Mouse (Mus musculus) liver, adult 2 months (tissue): ENCODE results near the gene Edc4.

Source experiments
- CTCF ChIP-seq: fragments of 200-500 bp; IDR thresholded peaks from 2 replicates; pipeline ENCODE4 v1.5.1; 2011; ENCODE audit warnings: low read depth, low read length, control low read depth
- POLR2A ChIP-seq: fragments of 200-500 bp; IDR thresholded peaks from 2 replicates; pipeline ENCODE4 v1.6.1; 2011; ENCODE audit warnings: low read length, control low read depth; ENCODE audit not compliant: insufficient read depth; ENCODE audit errors: extremely low read depth

DNA sequence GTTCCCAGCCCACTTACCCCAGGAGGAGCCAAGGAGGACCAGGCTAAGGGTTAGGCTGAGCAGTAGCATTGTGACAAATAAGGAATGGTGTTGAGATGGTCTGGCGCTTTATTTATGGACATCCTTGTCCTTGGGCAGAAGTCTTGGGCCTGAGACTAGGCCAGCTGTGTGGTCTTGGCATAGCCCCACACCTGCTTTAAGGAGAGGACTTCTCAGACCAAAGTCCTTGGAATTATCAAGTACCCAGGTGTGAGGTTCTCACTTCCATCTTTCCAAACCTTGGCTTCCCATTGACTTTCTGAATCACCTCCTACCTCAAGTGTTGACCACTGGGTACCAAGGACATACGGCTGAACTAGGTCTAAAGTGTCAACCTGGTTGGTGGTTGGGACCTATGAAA lies 53.1 kb downstream of the Edc4 start, which contains the start of gene Ctrl:
- TF ChIP-seq POLR2A: no peak
- TF ChIP-seq CTCF: no peak
